Mouse (Mus musculus): ENCODE data around the gene Tent5b. TPM values are rescaled to one million over a fixed set of nuclear protein-coding genes. Genes with fewer than 3 reads are reported as not detected.

Tent5b gene
- polyA plus RNA-seq, 1 experiment, result 1.8 TPM

DNA sequence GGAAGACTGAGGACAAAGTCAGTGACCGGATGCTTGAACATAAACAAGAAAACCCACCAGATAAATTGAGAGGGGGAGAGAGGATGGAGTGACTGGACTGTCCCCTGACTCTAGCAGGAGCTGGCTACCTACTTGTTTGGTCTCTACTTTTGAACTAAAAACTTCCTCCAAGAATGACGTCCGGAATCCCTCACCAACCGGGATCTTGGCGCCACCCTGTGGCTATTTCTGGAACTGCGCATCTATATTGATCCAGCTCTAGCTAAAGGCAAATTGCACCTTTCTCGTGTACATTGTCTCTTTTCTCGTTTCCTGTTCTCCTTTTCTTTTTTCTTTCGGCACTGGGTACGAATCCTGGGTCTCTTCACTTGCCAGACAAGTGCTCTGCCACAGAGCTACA is 28.4 kb upstream of the Tent5b start:
- Histone ChIP-seq H3K36me3 (ENCODE audit: control insufficient read depth, insufficient read depth, low read length) (no peaks in the 10 kb centered on the region), H3K27ac (ENCODE audit: insufficient read depth, low read depth, low read length) (no peak overlapping the region), H3K4me1 (ENCODE audit: control insufficient read depth, insufficient read depth, insufficient read length, low read length) (peaks cover 9% of the 10 kb centered on the region; the same call in 1 of the 2 replicates), H3K4me3 (ENCODE audit: low read depth, low read length) (no peak overlapping the region), H3K27me3 (ENCODE audit: control insufficient read depth, insufficient read depth, low read length) (no peaks in the 10 kb centered on the region)
- WGBS, result 4% methylated on average over 10 of the region's 10 CpGs
- no peak for TF ChIP-seq POLR2A (IDR thresholded peaks at IDR 0.05; ENCODE audit: low read depth, low read length)
- peak; percentile 97; the same call in 1 of the 2 replicates for TF ChIP-seq CTCF (IDR thresholded peaks at IDR 0.05; ENCODE audit: extremely low read depth, insufficient read length, insufficient replicate concordance, low read depth, low read length)

DNA sequence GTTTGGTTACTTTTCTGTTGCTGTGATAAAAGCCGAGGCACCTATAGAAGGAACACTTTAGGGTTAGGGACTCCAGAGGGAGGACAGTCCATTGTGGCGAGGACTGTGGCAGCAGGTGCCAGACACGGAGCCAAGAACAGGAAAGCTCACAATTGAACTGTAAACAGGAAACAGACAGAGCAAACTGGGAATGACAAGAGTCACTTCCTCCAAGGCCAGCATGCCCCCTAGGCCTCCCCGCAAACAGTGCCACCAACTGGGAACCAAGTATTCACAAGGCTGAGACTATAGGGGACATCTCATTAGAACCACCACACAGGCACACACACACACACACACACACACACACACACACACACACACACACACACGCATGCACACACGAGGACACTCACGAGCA is 27.5 kb upstream of the Tent5b start:
- Histone ChIP-seq H3K4me1 (ENCODE audit: control insufficient read depth, insufficient read depth, insufficient read length, low read length) (peaks cover 9% of the 10 kb centered on the region; the same call in 1 of the 2 replicates), H3K27me3 (ENCODE audit: control insufficient read depth, insufficient read depth, low read length) (no peaks in the 10 kb centered on the region), H3K4me3 (ENCODE audit: low read depth, low read length) (no peak overlapping the region), H3K27ac (ENCODE audit: insufficient read depth, low read depth, low read length) (no peak overlapping the region), H3K36me3 (ENCODE audit: control insufficient read depth, insufficient read depth, low read length) (no peaks in the 10 kb centered on the region)
- TF ChIP-seq POLR2A (IDR thresholded peaks at IDR 0.05; ENCODE audit: low read depth, low read length) (no peak), CTCF (IDR thresholded peaks at IDR 0.05; ENCODE audit: extremely low read depth, insufficient read length, insufficient replicate concordance, low read depth, low read length) (no peak)
- 63% methylated on average over 7 of the region's 7 CpGs for WGBS

DNA sequence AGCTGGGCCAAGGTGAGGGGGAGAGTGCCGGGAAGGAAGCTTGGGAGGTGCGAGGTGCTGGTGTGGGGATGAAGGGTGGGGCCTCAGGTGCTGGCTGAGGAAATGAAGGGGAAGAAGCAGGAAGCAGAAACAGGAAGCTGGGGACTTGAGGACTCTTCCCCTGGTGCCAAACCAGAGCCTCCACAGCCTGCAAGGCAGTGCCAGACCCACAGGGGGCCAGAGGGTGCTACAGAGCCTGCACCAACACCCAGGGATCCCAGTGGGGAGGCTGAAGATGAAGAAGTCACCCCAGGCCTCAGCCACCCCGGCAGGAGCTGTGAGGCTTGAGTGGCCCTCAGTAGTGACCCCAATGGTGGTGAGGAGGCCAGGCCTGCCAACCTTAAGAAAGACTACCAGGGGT is 21.9 kb upstream of the Tent5b start:
- TF ChIP-seq POLR2A (IDR thresholded peaks at IDR 0.05; ENCODE audit: low read depth, low read length) (no peak), CTCF (IDR thresholded peaks at IDR 0.05; ENCODE audit: extremely low read depth, insufficient read length, insufficient replicate concordance, low read depth, low read length) (no peak)
- H3K4me3 ChIP-seq (ENCODE audit: low read depth, low read length), result no peak overlapping the region
- 60% methylated on average over 3 of the region's 3 CpGs for WGBS
- H3K36me3 ChIP-seq (ENCODE audit: control insufficient read depth, insufficient read depth, low read length), result no peaks in the 10 kb centered on the region
- no peaks in the 10 kb centered on the region for H3K27me3 ChIP-seq (ENCODE audit: control insufficient read depth, insufficient read depth, low read length)
- no peak overlapping the region for H3K27ac ChIP-seq (ENCODE audit: insufficient read depth, low read depth, low read length)
- peaks cover 5% of the 10 kb centered on the region; the same call in 1 of the 2 replicates for H3K4me1 ChIP-seq (ENCODE audit: control insufficient read depth, insufficient read depth, insufficient read length, low read length)

- no peak for TF ChIP-seq CTCF (IDR thresholded peaks at IDR 0.05; ENCODE audit: extremely low read depth, insufficient read length, insufficient replicate concordance, low read depth, low read length)
- no peak for TF ChIP-seq POLR2A (IDR thresholded peaks at IDR 0.05; ENCODE audit: low read depth, low read length)
- Histone ChIP-seq H3K4me3 (ENCODE audit: low read depth, low read length) (no peak overlapping the region), H3K27me3 (ENCODE audit: control insufficient read depth, insufficient read depth, low read length) (no peaks in the 10 kb centered on the region), H3K27ac (ENCODE audit: insufficient read depth, low read depth, low read length) (no peak overlapping the region), H3K4me1 (ENCODE audit: control insufficient read depth, insufficient read depth, insufficient read length, low read length) (peaks cover 5% of the 10 kb centered on the region; the same call in 1 of the 2 replicates), H3K36me3 (ENCODE audit: control insufficient read depth, insufficient read depth, low read length) (no peaks in the 10 kb centered on the region)
- WGBS, result 61% methylated on average over 1 of the region's 1 CpGs
These were observed 19.9 kb upstream of the Tent5b start for GRCm38 (mm10) chr4:133460006-133460405.

GRCm38 (mm10) chr4:133460796-133461325 is 19.1 kb upstream of the Tent5b start:
- no peak overlapping the region for H3K27ac ChIP-seq (ENCODE audit: insufficient read depth, low read depth, low read length)

DNA sequence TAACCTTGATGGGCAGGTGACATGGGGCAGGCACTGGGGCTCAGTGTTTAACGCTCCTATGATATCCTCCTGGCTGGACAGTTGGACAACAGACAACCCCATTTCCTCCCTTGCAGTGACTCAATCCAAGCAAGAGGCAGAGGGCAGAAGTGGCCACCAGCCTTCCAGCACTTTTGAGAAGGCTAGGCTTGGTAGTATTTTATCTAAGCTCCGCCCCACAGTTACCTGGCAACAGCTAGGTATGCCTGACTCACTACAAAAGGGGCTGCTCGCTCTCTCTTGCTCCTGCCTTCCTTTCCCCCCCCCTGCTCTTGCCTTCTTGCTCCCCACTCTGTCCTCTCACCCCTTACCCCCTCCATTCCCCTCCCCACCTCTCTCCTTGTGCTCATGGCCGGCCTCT is 18.6 kb upstream of the Tent5b start:
- Histone ChIP-seq H3K36me3 (ENCODE audit: control insufficient read depth, insufficient read depth, low read length) (no peaks in the 10 kb centered on the region), H3K27ac (ENCODE audit: insufficient read depth, low read depth, low read length) (no peak overlapping the region), H3K4me3 (ENCODE audit: low read depth, low read length) (no peak overlapping the region), H3K27me3 (ENCODE audit: control insufficient read depth, insufficient read depth, low read length) (no peaks in the 10 kb centered on the region), H3K4me1 (ENCODE audit: control insufficient read depth, insufficient read depth, insufficient read length, low read length) (peaks cover 5% of the 10 kb centered on the region; the same call in 1 of the 2 replicates)
- 65% methylated on average over 4 of the region's 4 CpGs for WGBS
- no peak for TF ChIP-seq POLR2A (IDR thresholded peaks at IDR 0.05; ENCODE audit: low read depth, low read length)

More at GRCm38 (mm10) chr4:133460796-133461325, 19.1 kb upstream of the Tent5b start:
- Histone ChIP-seq H3K4me1 (ENCODE audit: control insufficient read depth, insufficient read depth, insufficient read length, low read length) (peaks cover 5% of the 10 kb centered on the region; the same call in 1 of the 2 replicates), H3K36me3 (ENCODE audit: control insufficient read depth, insufficient read depth, low read length) (no peaks in the 10 kb centered on the region), H3K4me3 (ENCODE audit: low read depth, low read length) (no peak overlapping the region), H3K27me3 (ENCODE audit: control insufficient read depth, insufficient read depth, low read length) (no peaks in the 10 kb centered on the region)
- WGBS, result 61% methylated on average over 5 of the region's 5 CpGs
- TF ChIP-seq CTCF (IDR thresholded peaks at IDR 0.05; ENCODE audit: extremely low read depth, insufficient read length, insufficient replicate concordance, low read depth, low read length) (peak; percentile 12; the same call in 1 of the 2 replicates), POLR2A (IDR thresholded peaks at IDR 0.05; ENCODE audit: low read depth, low read length) (no peak)

GRCm38 (mm10) chr4:133463184-133463583 is 16.7 kb upstream of the Tent5b start:
- 41% methylated on average over 6 of the region's 6 CpGs for WGBS
- no peak overlapping the region for H3K4me3 ChIP-seq (ENCODE audit: low read depth, low read length)
- TF ChIP-seq CTCF (IDR thresholded peaks at IDR 0.05; ENCODE audit: extremely low read depth, insufficient read length, insufficient replicate concordance, low read depth, low read length) (no peak), POLR2A (IDR thresholded peaks at IDR 0.05; ENCODE audit: low read depth, low read length) (no peak)
- no peaks in the 10 kb centered on the region for H3K27me3 ChIP-seq (ENCODE audit: control insufficient read depth, insufficient read depth, low read length)
- peaks cover 7% of the 10 kb centered on the region for H3K4me1 ChIP-seq (ENCODE audit: control insufficient read depth, insufficient read depth, insufficient read length, low read length)
- H3K27ac ChIP-seq (ENCODE audit: insufficient read depth, low read depth, low read length), result no peak overlapping the region
- H3K36me3 ChIP-seq (ENCODE audit: control insufficient read depth, insufficient read depth, low read length), result no peaks in the 10 kb centered on the region

All from small intestine, adult 2 months (tissue).